Mouse (Mus musculus) spleen, embryonic (tissue): ENCODE data around the gene Ccdc74a.

Source experiments
- CTCF ChIA-PET: fragments of 350-600 bp; sonication (Branson Sonifier 250); formaldehyde crosslinking; loops from one replicate; lab custom pipeline; 2022; lab: Charles Lee

Gene Ccdc74a

DNA sequence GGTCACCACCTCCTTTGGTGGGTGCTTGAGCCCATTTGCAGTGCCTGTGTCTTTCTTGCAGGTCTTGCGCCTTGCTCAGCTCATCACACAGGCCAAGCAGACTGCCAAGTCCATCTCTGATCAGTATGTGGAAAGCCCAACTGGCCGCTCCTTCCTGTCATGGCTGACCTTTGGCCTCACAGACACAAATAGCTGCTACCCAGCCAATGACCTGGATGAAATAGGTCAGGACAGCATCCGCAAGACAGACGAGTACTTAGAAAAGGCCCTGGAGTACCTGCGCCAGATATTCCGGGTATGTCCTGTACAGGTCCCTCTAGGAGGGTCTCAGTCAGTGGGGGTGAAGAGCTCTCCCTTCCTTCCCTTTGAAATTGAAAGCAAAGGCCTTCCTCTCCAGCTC lies 5.0 kb upstream of the Ccdc74a start:
- CTCF ChIA-PET = no interaction called here

DNA sequence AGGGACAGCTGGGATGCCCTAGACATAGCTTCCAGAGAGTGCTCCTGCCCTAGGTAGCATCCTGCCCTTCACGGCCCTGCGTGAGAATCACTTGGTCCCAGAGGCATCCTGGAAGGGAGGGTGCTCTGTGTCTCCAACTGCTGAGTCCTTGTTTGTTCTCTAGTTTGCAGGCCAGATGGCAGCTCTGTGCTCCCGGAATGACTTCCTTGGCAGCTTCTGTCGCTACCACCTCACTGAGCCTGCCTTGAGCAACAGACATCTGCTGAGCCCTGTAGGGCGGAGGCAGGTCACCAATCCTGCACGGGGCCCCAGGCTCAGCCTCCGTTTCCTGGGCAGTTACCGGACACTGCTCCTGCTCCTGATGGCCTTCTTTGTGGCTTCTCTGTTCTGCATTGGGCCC lies 4.0 kb upstream of the Ccdc74a start:
- CTCF ChIA-PET = no interaction called here

DNA sequence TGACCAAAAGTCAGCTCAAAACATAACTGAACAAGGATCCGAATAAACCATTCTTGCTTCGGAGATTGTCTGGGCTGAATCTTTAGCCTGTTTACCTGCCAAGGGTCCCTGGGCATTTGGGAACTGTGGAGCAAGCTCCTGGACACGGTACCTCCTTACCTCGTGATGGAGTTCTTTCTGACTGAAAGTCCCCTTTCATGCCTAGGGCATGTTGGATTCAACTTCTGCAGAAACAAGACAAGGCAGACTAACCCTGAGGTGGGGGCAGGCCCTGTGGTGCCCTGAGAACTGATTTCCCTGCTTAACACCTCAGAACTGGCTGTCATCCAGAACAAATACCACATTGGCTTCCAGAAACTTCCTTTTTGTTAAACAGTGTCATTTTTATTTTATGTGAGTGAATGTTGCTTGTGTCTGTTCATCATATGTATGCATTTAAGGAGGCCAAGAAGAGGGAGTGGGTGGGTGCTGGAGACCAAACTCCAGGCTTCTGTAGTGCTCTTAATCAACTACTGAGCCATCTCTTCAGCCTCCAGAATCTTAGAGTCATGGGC lies 2.8 kb upstream of the Ccdc74a start:
- CTCF ChIA-PET = no interaction called here

DNA sequence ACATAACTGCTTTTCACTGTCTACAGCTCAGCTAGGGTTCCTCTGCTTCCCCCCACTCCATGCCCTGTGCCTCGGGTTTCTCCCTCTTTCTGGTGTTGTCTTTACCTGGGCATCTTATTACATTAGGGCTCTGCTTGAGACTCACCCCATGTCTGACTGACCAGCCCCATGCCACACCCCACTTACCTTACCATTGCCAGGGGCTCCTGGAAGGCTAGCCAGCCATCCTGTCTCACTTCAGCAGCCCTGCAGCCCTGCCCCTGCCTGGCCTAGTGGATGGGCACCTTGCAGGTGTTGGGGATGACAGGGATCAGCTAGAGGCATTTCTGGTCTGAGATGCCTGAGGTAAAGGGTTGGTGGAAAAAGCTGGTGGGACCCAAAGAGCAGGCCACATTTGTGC lies 886 bp downstream of the Ccdc74a start:
- CTCF ChIA-PET = no interaction called here

DNA sequence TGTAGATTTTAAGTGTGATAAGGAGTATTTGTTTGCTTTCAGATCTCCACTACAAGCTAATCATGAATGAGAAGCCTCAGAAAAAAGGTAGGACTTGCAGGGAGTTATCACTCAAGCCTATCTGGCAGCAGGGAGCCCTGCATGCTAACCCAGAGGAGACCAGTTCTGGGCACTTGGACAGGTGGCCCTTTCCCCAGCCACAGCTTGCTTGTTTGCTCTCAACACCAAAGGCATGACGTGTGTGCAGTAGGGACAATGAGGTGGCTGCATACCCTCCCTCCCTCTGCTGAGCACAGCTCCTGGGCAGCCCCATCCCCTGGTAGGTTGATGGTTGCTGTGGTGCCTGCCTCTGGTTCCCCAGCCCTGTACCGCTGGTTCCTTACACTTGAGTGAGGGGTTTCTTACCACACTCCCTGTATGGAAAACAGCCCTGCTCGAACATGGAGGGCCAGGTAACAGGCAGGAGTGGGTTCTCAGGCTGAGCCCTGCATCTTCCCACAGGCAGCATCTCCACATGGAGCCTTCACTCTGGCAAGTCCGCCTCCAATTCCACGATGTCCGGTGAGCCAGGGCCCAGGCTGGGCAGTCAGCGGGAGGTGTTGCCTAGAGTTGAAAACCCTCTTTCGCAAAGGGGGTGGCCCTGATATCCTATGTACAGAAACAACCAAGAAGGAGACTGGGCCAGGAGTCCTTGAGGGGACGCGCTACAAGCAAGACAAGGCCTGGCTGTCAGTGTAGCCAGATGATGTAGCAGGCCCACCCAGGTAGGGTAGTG lies 1.5 kb downstream of the Ccdc74a start:
- CTCF ChIA-PET = no interaction called here

DNA sequence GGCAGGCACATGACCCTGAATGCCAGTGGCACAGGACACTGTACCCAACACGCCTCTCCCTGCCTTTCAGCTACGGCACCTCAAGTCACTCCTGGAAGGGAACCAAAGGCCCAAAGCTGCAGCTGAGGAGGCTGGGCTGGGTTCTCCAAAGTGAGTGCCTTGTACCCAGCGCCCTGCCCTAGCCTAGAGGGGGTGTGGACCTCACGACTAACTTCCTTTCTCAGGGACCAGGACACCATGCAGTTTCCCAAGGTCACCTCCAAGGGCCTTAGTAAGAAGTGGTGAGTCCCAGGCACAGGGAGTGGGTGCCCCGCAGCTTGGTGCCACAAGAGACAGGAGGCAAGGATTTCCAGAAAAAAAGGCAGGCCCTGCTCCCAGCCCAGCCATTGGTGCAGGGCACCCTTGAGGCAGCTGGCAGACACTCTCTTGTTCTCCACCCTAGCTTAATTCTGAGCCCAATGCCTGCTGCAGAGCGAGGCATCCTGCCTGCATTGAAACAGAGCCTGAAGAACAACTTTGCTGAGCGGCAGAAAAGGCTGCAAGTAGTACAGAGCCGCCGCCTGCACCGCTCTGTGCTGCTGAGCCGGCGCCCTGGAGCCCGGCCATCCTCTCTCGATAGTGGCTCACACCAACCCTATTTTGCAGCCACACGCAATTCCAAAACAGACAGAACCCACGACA lies 3.8 kb downstream of the Ccdc74a start:
- CTCF ChIA-PET = no interaction called here

DNA sequence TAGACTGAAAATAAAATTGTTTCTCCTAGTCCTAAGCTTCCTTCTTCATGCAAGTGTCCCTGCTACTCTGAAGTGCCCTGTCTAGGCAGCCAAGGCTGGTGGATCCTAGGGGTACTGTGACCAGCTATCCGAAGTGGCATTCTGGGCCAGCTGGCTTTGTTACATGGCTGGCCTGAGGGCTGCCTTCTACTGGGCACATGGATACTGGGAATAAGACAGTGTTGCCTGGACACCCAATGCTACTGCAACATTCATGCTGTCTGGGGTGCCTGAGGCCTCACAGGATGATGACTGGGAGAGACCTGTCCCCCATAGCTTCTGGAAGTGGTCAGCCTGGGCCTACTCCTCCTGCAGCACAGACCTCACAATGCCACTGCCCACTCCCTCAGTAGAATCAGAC lies 4.4 kb downstream of the Ccdc74a start:
- CTCF ChIA-PET = no interaction called here

DNA sequence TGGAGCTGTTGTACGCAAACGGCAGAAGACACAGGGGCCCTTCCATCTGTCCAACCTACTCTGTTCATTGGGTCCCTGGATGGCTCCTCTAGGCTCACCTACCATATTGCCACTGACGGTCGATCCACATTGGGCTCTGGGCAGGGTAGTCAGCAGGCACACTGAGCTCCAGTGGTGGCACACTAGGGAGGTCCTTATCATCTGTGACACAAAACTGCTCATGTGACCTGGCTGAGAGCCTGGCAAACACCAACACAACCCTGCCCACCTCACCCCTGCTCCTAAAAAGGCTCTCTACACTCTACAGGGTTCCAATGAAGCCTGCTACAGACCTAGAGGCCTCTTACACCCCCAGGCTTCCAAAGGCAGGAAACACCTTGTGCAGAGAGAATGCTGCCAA lies 6.3 kb downstream of the Ccdc74a start:
- CTCF ChIA-PET = no interaction called here

DNA sequence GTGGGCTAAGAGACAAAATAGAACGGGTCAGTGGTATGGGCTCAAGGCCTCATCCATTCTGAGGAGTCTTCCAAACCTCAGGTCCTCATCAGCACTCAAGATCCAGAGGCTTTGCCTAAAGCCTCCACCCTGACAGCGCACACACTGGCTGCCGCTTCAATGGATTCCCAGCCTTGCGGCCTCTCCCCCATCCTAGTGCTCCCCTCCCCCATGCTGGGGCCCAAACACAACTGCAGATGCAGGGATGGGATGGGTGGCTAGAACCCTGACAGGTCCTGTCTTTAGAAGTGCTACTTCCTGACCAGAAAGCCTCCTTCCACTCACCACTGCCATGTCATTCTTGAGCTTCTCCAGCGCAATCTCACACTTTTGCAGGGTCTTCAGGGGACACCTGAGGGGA lies 7.3 kb downstream of the Ccdc74a start:
- CTCF ChIA-PET = no interaction called here

DNA sequence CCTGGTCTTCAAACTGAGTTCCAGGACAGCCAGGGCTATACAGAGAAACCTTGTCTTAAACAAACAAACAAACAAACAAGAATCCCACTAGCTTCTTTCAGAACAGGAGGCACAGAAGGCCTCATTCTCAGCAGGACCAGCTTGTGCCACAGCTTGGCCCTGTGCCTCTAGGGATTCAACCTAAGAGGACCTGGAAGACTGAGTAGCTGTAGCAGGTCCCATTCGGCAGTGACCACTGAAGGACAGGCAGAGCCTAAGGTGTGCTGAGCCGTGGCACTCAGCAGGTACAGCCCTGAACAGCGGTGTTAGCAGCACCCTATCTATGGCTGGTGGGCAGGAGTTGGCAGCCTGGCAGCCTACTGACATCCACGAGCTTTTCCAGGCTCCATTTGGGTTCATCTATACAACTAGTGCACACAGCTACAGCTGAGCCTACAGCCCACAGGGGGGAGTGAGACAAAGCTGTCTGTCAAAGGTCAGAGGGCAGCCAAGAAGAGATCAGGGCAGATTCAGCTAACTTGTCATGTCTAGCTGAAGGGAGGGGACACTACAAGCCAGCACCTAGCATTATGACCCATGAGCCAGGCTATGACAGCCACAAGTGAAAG lies 8.0 kb downstream of the Ccdc74a start:
- CTCF ChIA-PET = interaction anchor here (0.7 kb wide), 1 partner anchor 16 kb away, joined by 3 read pairs; no protein-coding TSS in a partner anchor

DNA sequence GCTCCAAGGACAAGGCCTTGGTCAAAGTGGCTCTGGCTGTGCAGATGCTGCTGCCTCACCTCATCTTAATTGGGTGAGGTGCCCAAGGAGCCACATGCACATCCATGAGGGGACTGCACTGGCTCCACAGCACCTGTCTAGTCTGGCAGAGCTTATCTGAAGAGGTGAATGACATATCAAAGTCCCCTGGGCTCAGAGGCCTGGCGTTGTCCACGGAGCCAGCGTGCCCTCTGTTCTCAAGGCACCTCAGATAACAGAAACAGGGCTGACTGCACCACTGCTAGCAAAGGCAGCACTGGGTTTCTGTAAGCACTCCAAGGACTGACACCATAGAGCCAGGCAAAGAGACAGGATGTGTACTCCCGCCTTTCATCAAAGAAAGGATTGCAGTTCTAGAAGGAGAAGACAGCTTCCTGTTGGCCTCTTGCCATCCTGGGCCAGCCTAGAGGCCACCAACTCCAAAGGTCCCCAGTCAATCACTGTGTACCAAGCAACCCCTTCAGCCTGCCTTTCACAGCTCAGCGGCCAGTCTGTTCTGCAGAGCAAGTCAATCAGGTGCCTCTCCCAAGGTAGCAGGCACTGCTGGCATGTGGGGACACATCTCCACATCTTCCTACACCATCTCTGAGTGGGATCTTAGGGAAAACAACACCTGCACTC lies 10.1 kb downstream of the Ccdc74a start:
- CTCF ChIA-PET = no interaction called here

DNA sequence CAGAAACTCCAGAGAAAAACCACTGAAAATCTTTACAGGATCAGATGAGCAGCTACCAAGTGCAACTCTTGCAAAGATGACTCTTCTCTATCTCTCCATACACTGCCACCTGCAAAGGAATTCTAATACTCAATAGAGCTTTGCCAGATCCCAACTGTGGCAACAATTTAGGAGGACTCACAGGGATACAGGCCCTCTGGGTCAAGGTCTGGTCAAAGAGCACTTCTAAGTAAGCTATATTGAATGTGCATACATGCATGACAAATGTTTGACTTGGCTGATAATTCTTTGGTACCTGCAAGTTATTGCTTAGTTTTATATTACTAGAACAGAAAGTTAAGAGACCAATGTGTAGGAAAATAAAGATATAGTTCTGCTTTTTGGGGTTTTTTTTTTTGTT lies 19.3 kb downstream of the Ccdc74a start:
- CTCF ChIA-PET = no interaction called here

DNA sequence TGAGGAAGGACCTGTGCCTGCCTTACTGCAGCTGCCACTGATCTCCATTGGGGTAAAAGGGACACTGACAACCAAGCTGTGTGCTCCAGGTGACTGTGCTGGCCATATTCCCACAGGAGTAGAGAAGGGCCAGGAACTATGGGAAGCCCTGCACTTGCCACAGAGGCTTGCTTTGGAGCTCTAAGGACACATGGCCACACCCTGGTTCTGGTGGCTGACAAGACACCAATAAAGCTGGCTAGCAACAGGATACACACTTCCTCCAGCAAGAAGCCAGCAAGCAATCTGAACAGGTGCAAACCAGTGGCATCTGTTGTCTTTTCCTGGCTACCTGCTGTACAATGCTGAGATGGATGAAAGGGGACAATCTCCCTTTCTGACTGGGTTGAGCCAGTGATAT lies 23.6 kb downstream of the Ccdc74a start:
- CTCF ChIA-PET = no interaction called here

DNA sequence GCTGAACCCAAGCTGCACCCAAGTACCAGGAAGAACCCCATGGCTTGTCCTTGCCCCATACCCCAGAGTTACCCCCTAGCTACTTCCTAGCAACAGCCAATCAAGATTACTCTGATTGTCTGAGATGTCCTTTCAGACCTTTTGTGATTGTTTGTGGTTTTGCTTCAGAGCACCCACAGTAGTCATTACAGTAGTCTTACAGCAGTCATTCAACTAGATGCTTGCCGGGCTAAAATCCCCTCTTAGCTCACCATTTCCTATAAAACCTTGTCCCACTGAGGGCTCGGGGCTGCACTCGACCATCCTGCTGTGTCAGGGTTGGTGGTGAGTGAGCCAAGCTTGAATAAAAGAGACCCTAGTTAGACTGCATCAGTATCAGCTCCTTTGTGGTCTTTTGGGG lies 48.6 kb downstream of the Ccdc74a start:
- CTCF ChIA-PET = no interaction called here
